Mouse (Mus musculus): ENCODE results near the gene Ank. TPM values are rescaled to one million over a fixed set of nuclear protein-coding genes. Genes with fewer than 3 reads are reported as not detected.
A peak's percentile ranks its signal among the peaks of the same experiment; 100 is the strongest.
"Not testable (repeated sequence)": the region's sequence is repeated elsewhere in the genome, so short reads cannot be mapped to it uniquely, and the experiment has no call there.

The Ank gene
- polyA plus RNA-seq, 1 experiment from 2014 or later = 17.9 TPM

- no peaks in the 10 kb centered on the region for H3K36me3 ChIP-seq
- 79% methylated on average over 4 of the region's 4 CpGs for WGBS
- peak overlapping the region; percentile 40 for H3K4me2 ChIP-seq
- H3K4me1 ChIP-seq (replicated peaks) = peaks cover 43% of the 10 kb centered on the region
- H3K9me3 ChIP-seq = no peaks in the 10 kb centered on the region
- H3K27ac ChIP-seq (replicated peaks) = no peak overlapping the region
- no peak for ATAC-seq (ENCODE audit: low FRiP score, low read depth)
- H3K9ac ChIP-seq = no peak overlapping the region
- H3K27me3 ChIP-seq = no peaks in the 10 kb centered on the region
- H3K4me3 ChIP-seq = 0 out of 2 replicates have a peak overlapping the region, but pooled peaks have one; percentile 7
Measured at GRCm38 (mm10) chr15:27468822-27469488, 2.5 kb downstream of the Ank start.

GRCm38 (mm10) chr15:27470346-27470745 lies 3.9 kb downstream of the Ank start:
- not testable (repeated sequence) for H3K9me3 ChIP-seq; ATAC-seq (ENCODE audit: low FRiP score, low read depth); H3K36me3 ChIP-seq; H3K4me2 ChIP-seq; H3K27ac ChIP-seq (replicated peaks); H3K9ac ChIP-seq; H3K4me3 ChIP-seq; H3K27me3 ChIP-seq
- WGBS = 61% methylated on average over 3 of the region's 3 CpGs
- H3K4me1 ChIP-seq (replicated peaks) = peaks cover 42% of the 10 kb centered on the region

DNA sequence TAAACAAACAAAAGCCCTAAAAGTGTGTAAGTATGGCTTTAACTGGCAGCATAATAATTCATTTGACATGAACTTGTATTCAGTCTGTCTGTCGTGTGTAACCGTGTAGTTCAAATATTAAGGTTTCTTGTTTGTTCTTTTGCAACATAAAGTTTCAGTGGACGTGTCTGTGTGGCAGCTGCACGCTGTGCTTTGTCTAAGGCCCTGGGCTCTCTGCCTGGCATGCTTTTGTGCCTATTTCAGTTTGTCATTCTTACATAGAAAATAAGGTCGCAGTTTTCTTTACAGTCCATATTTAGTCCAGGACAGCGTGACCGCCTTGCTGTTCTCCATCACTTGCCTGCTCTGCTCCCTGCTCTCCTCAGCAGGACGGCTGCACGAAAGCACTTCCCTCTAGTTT lies 5.8 kb downstream of the Ank start:
- no peak for ATAC-seq (ENCODE audit: low FRiP score, low read depth)
- Histone ChIP-seq H3K4me3 (no peak overlapping the region), H3K27ac (replicated peaks) (0 out of 2 replicates have a peak overlapping the region, but pooled peaks have one; percentile 8), H3K9me3 (no peaks in the 10 kb centered on the region), H3K4me1 (replicated peaks) (peaks cover 38% of the 10 kb centered on the region), H3K4me2 (peak overlapping the region; percentile 33), H3K27me3 (no peaks in the 10 kb centered on the region), H3K36me3 (no peaks in the 10 kb centered on the region), H3K9ac (no peak overlapping the region)
- WGBS = 30% methylated on average over 9 of the region's 9 CpGs

- Histone ChIP-seq H3K9me3 (no peaks in the 10 kb centered on the region), H3K9ac (no peak overlapping the region), H3K4me3 (no peak overlapping the region), H3K4me2 (no peak overlapping the region), H3K36me3 (no peaks in the 10 kb centered on the region), H3K4me1 (replicated peaks) (peaks cover 22% of the 10 kb centered on the region), H3K27me3 (no peaks in the 10 kb centered on the region), H3K27ac (replicated peaks) (no peak overlapping the region)
- no peak for ATAC-seq (ENCODE audit: low FRiP score, low read depth)
- WGBS = 80% methylated on average over 15 of the region's 15 CpGs
Measured at GRCm38 (mm10) chr15:27475988-27476387, 9.5 kb downstream of the Ank start.

DNA sequence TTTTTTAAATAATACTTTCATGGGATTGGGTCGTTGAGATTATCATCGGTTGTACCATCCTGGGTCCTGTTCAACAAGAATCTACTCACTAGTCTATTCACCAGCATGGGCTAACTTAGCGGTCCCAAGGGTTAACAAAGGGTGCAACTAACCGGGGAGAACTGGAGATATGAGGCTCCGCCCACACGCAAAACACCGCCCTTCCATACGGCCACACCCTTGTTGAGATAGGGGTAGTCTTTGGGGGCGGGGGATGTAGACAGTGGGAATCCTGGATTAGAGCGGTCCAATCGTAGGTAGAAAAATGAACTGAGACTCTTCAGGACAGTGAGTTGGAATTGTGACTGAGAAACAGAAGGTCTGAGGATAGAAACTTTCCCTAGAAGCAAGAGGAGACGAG lies 10.2 kb downstream of the Ank start:
- Histone ChIP-seq H3K4me1 (replicated peaks) (peaks cover 18% of the 10 kb centered on the region), H3K9ac (no peak overlapping the region), H3K27me3 (no peaks in the 10 kb centered on the region), H3K27ac (replicated peaks) (no peak overlapping the region), H3K4me2 (no peak overlapping the region), H3K4me3 (no peak overlapping the region), H3K9me3 (no peaks in the 10 kb centered on the region), H3K36me3 (no peaks in the 10 kb centered on the region)
- 88% methylated on average over 12 of the region's 12 CpGs for WGBS
- no peak for ATAC-seq (ENCODE audit: low FRiP score, low read depth)

GRCm38 (mm10) chr15:27477159-27477558 lies 10.7 kb downstream of the Ank start:
- Histone ChIP-seq H3K9ac (no peak overlapping the region), H3K4me1 (replicated peaks) (peaks cover 18% of the 10 kb centered on the region), H3K4me3 (no peak overlapping the region), H3K4me2 (no peak overlapping the region), H3K27me3 (no peaks in the 10 kb centered on the region), H3K9me3 (no peaks in the 10 kb centered on the region), H3K36me3 (no peaks in the 10 kb centered on the region), H3K27ac (replicated peaks) (no peak overlapping the region)
- no peak for ATAC-seq (ENCODE audit: low FRiP score, low read depth)
- WGBS = 96% methylated on average over 9 of the region's 9 CpGs

DNA sequence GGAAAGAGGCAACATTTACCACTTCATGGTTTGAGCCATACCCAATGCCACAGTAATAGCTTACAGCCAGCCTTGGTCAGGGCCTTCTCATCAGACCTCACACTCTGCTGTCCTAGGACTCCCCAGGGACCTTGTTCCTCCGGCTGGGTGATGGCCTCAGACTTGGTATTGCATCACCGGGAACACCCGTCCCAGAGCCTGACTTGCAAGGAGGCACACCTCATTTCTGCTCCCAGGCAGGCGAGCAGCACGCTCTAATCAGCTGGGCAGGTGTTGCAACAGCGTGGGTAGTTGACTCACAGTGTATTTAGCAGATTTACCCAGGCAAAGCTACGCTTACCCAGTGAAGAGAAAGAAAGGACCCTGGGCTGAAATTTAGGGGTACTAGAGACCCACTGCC lies 11.2 kb downstream of the Ank start:
- ATAC-seq (ENCODE audit: low FRiP score, low read depth) = no peak
- Histone ChIP-seq H3K9me3 (no peaks in the 10 kb centered on the region), H3K4me2 (no peak overlapping the region), H3K27ac (replicated peaks) (no peak overlapping the region), H3K4me3 (no peak overlapping the region), H3K27me3 (no peaks in the 10 kb centered on the region), H3K36me3 (no peaks in the 10 kb centered on the region), H3K9ac (no peak overlapping the region), H3K4me1 (replicated peaks) (peaks cover 13% of the 10 kb centered on the region)
- 83% methylated on average over 7 of the region's 7 CpGs for WGBS

DNA sequence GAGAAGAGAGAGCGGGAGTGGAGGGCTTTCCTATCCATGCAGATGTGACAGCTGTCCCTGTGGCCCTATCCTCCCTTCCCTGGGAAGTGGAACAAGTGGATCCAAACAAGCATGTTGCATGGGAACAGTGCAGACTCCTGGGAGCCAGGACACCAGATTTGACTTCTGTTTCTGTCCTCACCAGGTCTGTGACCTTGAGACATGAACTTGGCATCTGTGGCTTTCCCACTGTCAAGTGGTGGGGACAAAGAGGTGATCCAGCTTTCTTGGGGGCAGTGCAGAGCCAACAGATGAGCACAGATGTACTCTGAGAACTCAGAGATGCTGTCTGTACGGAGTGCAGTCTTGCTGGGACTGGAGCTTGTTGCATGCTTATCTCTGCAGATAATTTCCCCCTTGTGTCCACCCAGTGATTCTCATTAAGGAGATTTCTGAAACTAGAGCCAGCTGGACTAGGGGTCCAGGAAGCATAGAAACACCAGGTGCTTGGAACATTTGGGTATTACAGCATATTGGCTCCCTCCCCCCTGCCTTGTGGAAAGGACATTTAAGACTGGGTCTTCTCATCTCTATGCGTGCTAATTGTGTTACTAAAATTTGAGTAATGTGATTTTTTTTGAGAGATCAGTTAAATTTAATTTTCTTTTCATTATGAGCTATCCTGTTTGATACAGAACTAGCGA lies 14.0 kb downstream of the Ank start:
- ATAC-seq (ENCODE audit: low FRiP score, low read depth) = 0 out of 2 replicates have a peak, but pooled peaks have one; percentile 28
- H3K27ac ChIP-seq (replicated peaks) = no peak overlapping the region
- H3K4me3 ChIP-seq = no peak overlapping the region
- no peaks in the 10 kb centered on the region for H3K9me3 ChIP-seq
- peaks cover 18% of the 10 kb centered on the region for H3K4me1 ChIP-seq (replicated peaks)
- no peak overlapping the region for H3K9ac ChIP-seq
- 74% methylated on average over 4 of the region's 4 CpGs for WGBS
- H3K27me3 ChIP-seq = no peaks in the 10 kb centered on the region
- H3K4me2 ChIP-seq = no peak overlapping the region
- H3K36me3 ChIP-seq = no peaks in the 10 kb centered on the region

- Histone ChIP-seq H3K9ac (no peak overlapping the region), H3K36me3 (no peaks in the 10 kb centered on the region), H3K4me3 (no peak overlapping the region), H3K4me1 (replicated peaks) (peaks cover 32% of the 10 kb centered on the region), H3K27me3 (no peaks in the 10 kb centered on the region), H3K4me2 (no peak overlapping the region), H3K27ac (replicated peaks) (no peak overlapping the region), H3K9me3 (no peaks in the 10 kb centered on the region)
- ATAC-seq (ENCODE audit: low FRiP score, low read depth) = no peak
- WGBS = 88% methylated on average over 4 of the region's 4 CpGs
Measured at GRCm38 (mm10) chr15:27481956-27482355, 15.5 kb downstream of the Ank start.

- 64% methylated on average over 3 of the region's 3 CpGs for WGBS
- no peaks in the 10 kb centered on the region for H3K36me3 ChIP-seq
- H3K9me3 ChIP-seq = no peaks in the 10 kb centered on the region
- H3K9ac ChIP-seq = no peak overlapping the region
- no peak overlapping the region for H3K27ac ChIP-seq (replicated peaks)
- no peak overlapping the region for H3K4me3 ChIP-seq
- no peaks in the 10 kb centered on the region for H3K27me3 ChIP-seq
- no peak overlapping the region for H3K4me2 ChIP-seq
- ATAC-seq (ENCODE audit: low FRiP score, low read depth) = no peak
- H3K4me1 ChIP-seq (replicated peaks) = peaks cover 45% of the 10 kb centered on the region
Measured at GRCm38 (mm10) chr15:27483183-27483582, 16.7 kb downstream of the Ank start.

DNA sequence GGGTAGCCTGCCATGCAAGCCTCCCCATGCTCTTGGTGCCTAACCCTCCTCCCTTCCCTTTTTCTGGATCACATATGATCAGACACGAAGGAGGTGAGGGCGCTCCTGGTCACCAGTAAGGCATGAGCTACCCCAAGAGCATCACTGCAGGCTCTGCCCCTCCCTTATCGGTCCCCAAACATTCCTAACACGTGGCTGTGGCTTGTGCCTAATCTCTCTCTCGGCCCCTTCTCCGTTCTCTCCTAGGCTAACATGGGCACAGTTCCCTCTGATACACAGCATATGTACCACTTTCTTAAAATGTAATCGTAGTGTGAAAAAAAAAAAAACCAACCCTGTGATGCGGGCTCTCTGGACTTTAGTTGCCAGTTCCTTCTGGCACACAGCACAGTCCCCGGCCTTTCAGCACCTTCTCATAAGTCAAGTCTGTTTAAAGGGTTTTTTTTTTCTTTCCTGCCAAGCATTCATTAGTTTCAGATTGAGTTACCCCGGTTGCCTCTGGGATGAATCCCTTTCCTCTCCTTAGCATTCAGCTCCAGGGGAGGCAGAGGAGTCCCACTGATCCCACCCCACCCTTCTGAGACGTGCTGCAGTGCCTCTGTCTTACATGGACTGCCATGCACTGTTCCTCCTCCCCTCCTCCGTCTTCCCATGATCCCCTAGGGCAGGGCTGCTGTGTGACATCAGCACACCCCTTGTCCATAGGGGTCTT lies 19.2 kb downstream of the Ank start:
- peaks cover 41% of the 10 kb centered on the region for H3K4me1 ChIP-seq (replicated peaks)
- no peak overlapping the region for H3K4me2 ChIP-seq
- H3K9ac ChIP-seq = no peak overlapping the region
- no peak overlapping the region for H3K4me3 ChIP-seq
- H3K9me3 ChIP-seq = no peaks in the 10 kb centered on the region
- no peaks in the 10 kb centered on the region for H3K36me3 ChIP-seq
- H3K27me3 ChIP-seq = no peaks in the 10 kb centered on the region
- H3K27ac ChIP-seq (replicated peaks) = 0 out of 2 replicates have a peak overlapping the region, but pooled peaks have one; percentile 43
- 27% methylated on average over 12 of the region's 12 CpGs for WGBS
- ATAC-seq (ENCODE audit: low FRiP score, low read depth) = peak; percentile 65

- H3K9ac ChIP-seq = no peak overlapping the region
- WGBS = 61% methylated on average over 5 of the region's 5 CpGs
- peak overlapping the region; percentile 30; the same call in 1 of the 2 replicates for H3K27ac ChIP-seq (replicated peaks)
- H3K4me1 ChIP-seq (replicated peaks) = peaks cover 41% of the 10 kb centered on the region
- 0 out of 2 replicates have a peak, but pooled peaks have one; percentile 9 for ATAC-seq (ENCODE audit: low FRiP score, low read depth)
- no peaks in the 10 kb centered on the region for H3K9me3 ChIP-seq
- no peak overlapping the region for H3K4me2 ChIP-seq
- H3K27me3 ChIP-seq = no peaks in the 10 kb centered on the region
- no peak overlapping the region for H3K4me3 ChIP-seq
- no peaks in the 10 kb centered on the region for H3K36me3 ChIP-seq
Measured at GRCm38 (mm10) chr15:27486279-27486618, 19.8 kb downstream of the Ank start.

Measured in hindbrain, embryonic 15.5 days (tissue).